In genomic region chr6:112379054-112379453, GRCm38 (mm10) we compare ENCODE assay signal across 15 mouse cellular contexts. TPM values are rescaled to one million over a fixed set of nuclear protein-coding genes. Genes with fewer than 3 reads are reported as not detected.
"Had no signal": no experiment of that assay in that cellular context is flagged by ENCODE, and none has a peak within 500 bp of the region (broad histone marks: within the 10 kb centered on the region; RNA-seq: fewer than 3 reads in every experiment).

No protein-coding gene starts in this region.

- ATAC-seq: intestine, embryonic 16.5 days had no signal

- H3K4me1 ChIP-seq: megakaryocyte, embryonic 14.5 days; midbrain, embryonic 12.5 days had no signal

- H3K9me3 ChIP-seq: kidney, embryonic 15.5 days; limb, embryonic 15.5 days; megakaryocyte, embryonic 14.5 days; midbrain, embryonic 12.5 days had no signal

- H3K4me3 ChIP-seq: kidney, embryonic 15.5 days; limb, embryonic 15.5 days; megakaryocyte, embryonic 14.5 days; midbrain, embryonic 12.5 days had no signal

- H3K4me2 ChIP-seq: kidney, embryonic 15.5 days; limb, embryonic 15.5 days; lung, embryonic 14.5 days; midbrain, embryonic 12.5 days had no signal

- H3K27ac ChIP-seq: kidney, embryonic 15.5 days; limb, embryonic 15.5 days; liver, embryonic 14.5 days; macrophage; midbrain, embryonic 12.5 days had no signal

- H3K36me3 ChIP-seq: kidney, embryonic 15.5 days; limb, embryonic 15.5 days; midbrain, embryonic 12.5 days had no signal

- DNase-seq: kidney, adult 2 months; kidney, postnatal 25 days; layer of hippocampus, adult 9-11 months; layer of hippocampus, postnatal 36 days; lung, embryonic 14.5 days; thymus, adult 18-20 months; thymus, postnatal 14 days had no signal

- H3K9ac ChIP-seq: kidney, embryonic 15.5 days; limb, embryonic 15.5 days; liver, embryonic 14.5 days; lung, embryonic 14.5 days; midbrain, embryonic 12.5 days had no signal

- H3K27me3 ChIP-seq: kidney, embryonic 15.5 days; midbrain, embryonic 12.5 days had no signal

RNA-seq across cellular contexts. Expression of gene Ssu2, which starts 8.8 kb away (rescaled TPM):
- polyA plus RNA-seq: macrophage; midbrain, postnatal 0 days had no signal
